Mouse (Mus musculus) bone marrow macrophage, adult 2 months (primary cell): ENCODE data around the gene Lyrm2.

Experiments
- CTCF ChIP-seq: IDR thresholded peaks from 2 replicates; pipeline ENCODE4 v1.5.1; 2012; ENCODE audit warnings: low read depth, mild to moderate bottlenecking, low read length, moderate library complexity
- POLR2A ChIP-seq: IDR thresholded peaks from 2 replicates; pipeline ENCODE4 v1.6.1; 2012; ENCODE audit warnings: mild to moderate bottlenecking, low read depth, low read length, borderline replicate concordance

GRCm38 (mm10) chr4:32767471-32767870 lies 32.6 kb upstream of the Lyrm2 start:
- no peak for TF ChIP-seq CTCF
- TF ChIP-seq POLR2A = no peak
